Mouse (Mus musculus) myocyte (in vitro differentiated cells): ENCODE measurements around the gene Prelid3b. TPM values are rescaled to one million over a fixed set of nuclear protein-coding genes. Genes with fewer than 3 reads are reported as not detected.

Experiments
- H3K27me3 ChIP-seq: one replicate; pipeline ENCODE4 v1.6.1; 2011; ENCODE audit not compliant: control insufficient read depth, insufficient read depth, insufficient read length
- H3K36me3 ChIP-seq: one replicate; pipeline ENCODE4 v1.6.1; 2011; ENCODE audit not compliant: control insufficient read depth, insufficient read depth
- H3K4me2 ChIP-seq: one replicate; pipeline ENCODE4 v1.6.1; 2011; ENCODE audit warnings: low read depth, control low read depth
- H3K4me3 ChIP-seq: one replicate; pipeline ENCODE4 v1.5.1; 2011; ENCODE audit warnings: mild to moderate bottlenecking, control low read depth, moderate library complexity
- H3K79me2 ChIP-seq: one replicate; pipeline ENCODE4 v1.6.1; 2011; ENCODE audit not compliant: control insufficient read depth, insufficient read depth
- H3ac ChIP-seq: one replicate; pipeline ENCODE4 v1.6.1; 2011; ENCODE audit not compliant: control insufficient read depth, insufficient read length
- CEBPB ChIP-seq: IDR thresholded peaks from 2 replicates; pipeline ENCODE4 v1.6.1; 2011; ENCODE audit warnings: mild to moderate bottlenecking, moderate library complexity; ENCODE audit not compliant: poor library complexity, insufficient read depth, severe bottlenecking
- E2F4 ChIP-seq: IDR thresholded peaks from one replicate; pipeline ENCODE4 v1.6.1; 2011; ENCODE audit warnings: mild to moderate bottlenecking, control low read depth, moderate library complexity; ENCODE audit not compliant: insufficient read depth
- MAX ChIP-seq: IDR thresholded peaks from one replicate; pipeline ENCODE4 v1.6.1; 2011; ENCODE audit warnings: low read depth, mild to moderate bottlenecking, control low read depth
- MYOD1 ChIP-seq, 3 experiments: IDR thresholded peaks; one replicate each; pipeline ENCODE4 v1.6.1; 2011; ENCODE audit warnings: control low read depth in 2 of 3, low read depth in 2 of 3, mild to moderate bottlenecking in 2 of 3, moderate library complexity in 1 of 3; ENCODE audit not compliant: insufficient read length in 2 of 3, control insufficient read depth in 1 of 3
- MYOG ChIP-seq, 3 experiments: IDR thresholded peaks; one replicate each; pipeline ENCODE4 v1.6.1; 2011; ENCODE audit warnings: control low read depth in 2 of 3, low read depth in 2 of 3, mild to moderate bottlenecking in 2 of 3; ENCODE audit not compliant: insufficient read length in 2 of 3, control insufficient read depth in 1 of 3, insufficient read depth in 1 of 3
- POLR2A ChIP-seq: IDR thresholded peaks from one replicate; pipeline ENCODE4 v1.6.1; 2011; ENCODE audit warnings: low read depth, mild to moderate bottlenecking, control low read depth, moderate library complexity; ENCODE audit not compliant: insufficient read length
- POLR2AphosphoS2 ChIP-seq: IDR thresholded peaks from one replicate; pipeline ENCODE4 v1.6.1; 2011; ENCODE audit warnings: low read depth, control low read depth; ENCODE audit not compliant: insufficient read length
- REST ChIP-seq: IDR thresholded peaks from one replicate; pipeline ENCODE4 v1.6.1; 2011; ENCODE audit warnings: mild to moderate bottlenecking, control low read depth, moderate library complexity; ENCODE audit not compliant: insufficient read depth, insufficient read length
- SRF ChIP-seq: IDR thresholded peaks from one replicate; pipeline ENCODE4 v1.6.1; 2011; ENCODE audit warnings: low read depth; ENCODE audit not compliant: control insufficient read depth, insufficient read length
- TCF12 ChIP-seq: IDR thresholded peaks from one replicate; pipeline ENCODE4 v1.6.1; 2011; ENCODE audit warnings: mild to moderate bottlenecking, control low read depth; ENCODE audit not compliant: poor library complexity, insufficient read depth, severe bottlenecking
- TCF3 ChIP-seq: IDR thresholded peaks from one replicate; pipeline ENCODE4 v1.6.1; 2011; ENCODE audit warnings: low read depth, control low read depth; ENCODE audit not compliant: insufficient read length
- USF1 ChIP-seq: IDR thresholded peaks from one replicate; pipeline ENCODE4 v1.6.1; 2011; ENCODE audit warnings: low read depth, mild to moderate bottlenecking, control low read depth, moderate library complexity
- polyA plus RNA-seq: library from polyadenylated mRNA; unstranded; fragments of >200 nt; fragmentation: generic; extraction: Trizol; gene quantifications from one replicate; pipeline ENCODE4 v1.2.1, GENCODE M21; 2012; ENCODE audit warnings: missing spikeins

Gene Prelid3b
- polyA plus RNA-seq, 1 experiment, result 81.4 TPM

GRCm38 (mm10) chr2:174446905-174447304, 26.0 kb downstream of the Prelid3b start:
- no peaks in the 10 kb centered on the region for H3K79me2 ChIP-seq
- no peak overlapping the region for H3K4me2 ChIP-seq
- H3ac ChIP-seq, result no peak overlapping the region
- H3K27me3 ChIP-seq, result no peaks in the 10 kb centered on the region
- TF ChIP-seq POLR2A, result no peak
- no peak for TF ChIP-seq CEBPB
- no peak for TF ChIP-seq TCF12
- TF ChIP-seq REST, result no peak
- TF ChIP-seq USF1, result no peak
- no peak for TF ChIP-seq SRF
- no peak for TF ChIP-seq MYOD1 (IDR thresholded peaks at IDR 0.05; ENCODE audit: control insufficient read depth in 1 of 3, insufficient read length in 2 of 3, low read depth in 2 of 3)
- TF ChIP-seq E2F4, result no peak
- TF ChIP-seq TCF3, result no peak
- TF ChIP-seq MAX, result no peak
- H3K36me3 ChIP-seq, result no peaks in the 10 kb centered on the region
- H3K4me3 ChIP-seq, result no peak overlapping the region

- TF ChIP-seq TCF3, result no peak
- TF ChIP-seq E2F4, result no peak
- no peak for TF ChIP-seq REST
- no peak for TF ChIP-seq MYOD1 (IDR thresholded peaks at IDR 0.05; ENCODE audit: control insufficient read depth in 1 of 3, insufficient read length in 2 of 3, low read depth in 2 of 3)
- TF ChIP-seq MYOG (IDR thresholded peaks at IDR 0.05; ENCODE audit: control insufficient read depth in 1 of 3, insufficient read depth in 1 of 3, insufficient read length in 2 of 3, low read depth in 2 of 3), result no peak
- TF ChIP-seq POLR2AphosphoS2, result no peak
- TF ChIP-seq MAX, result no peak
- Histone ChIP-seq H3K4me2 (no peak overlapping the region), H3K4me3 (no peak overlapping the region), H3K36me3 (no peaks in the 10 kb centered on the region), H3K27me3 (no peaks in the 10 kb centered on the region), H3ac (no peak overlapping the region), H3K79me2 (no peaks in the 10 kb centered on the region)
These were observed 26.4 kb downstream of the Prelid3b start for GRCm38 (mm10) chr2:174446492-174446891.

- H3ac ChIP-seq, result no peak overlapping the region
- no peak overlapping the region for H3K4me2 ChIP-seq
- H3K79me2 ChIP-seq, result no peaks in the 10 kb centered on the region
- no peaks in the 10 kb centered on the region for H3K36me3 ChIP-seq
- no peak overlapping the region for H3K4me3 ChIP-seq
- no peak for TF ChIP-seq POLR2A
- peak in 2 of 3 experiments; percentile 17 to 33 for TF ChIP-seq MYOD1 (IDR thresholded peaks at IDR 0.05; ENCODE audit: control insufficient read depth in 1 of 3, insufficient read length in 2 of 3, low read depth in 2 of 3)
- no peak for TF ChIP-seq POLR2AphosphoS2
- H3K27me3 ChIP-seq, result no peaks in the 10 kb centered on the region
These were observed 27.9 kb downstream of the Prelid3b start for GRCm38 (mm10) chr2:174445018-174445417.

GRCm38 (mm10) chr2:174444359-174444758, 28.5 kb downstream of the Prelid3b start:
- no peak for TF ChIP-seq POLR2AphosphoS2
- TF ChIP-seq TCF3, result no peak
- TF ChIP-seq CEBPB, result no peak
- TF ChIP-seq MYOG (IDR thresholded peaks at IDR 0.05; ENCODE audit: control insufficient read depth in 1 of 3, insufficient read depth in 1 of 3, insufficient read length in 2 of 3, low read depth in 2 of 3), result no peak
- TF ChIP-seq REST, result no peak
- TF ChIP-seq E2F4, result no peak
- no peak for TF ChIP-seq TCF12
- TF ChIP-seq SRF, result no peak
- no peak for TF ChIP-seq MYOD1 (IDR thresholded peaks at IDR 0.05; ENCODE audit: control insufficient read depth in 1 of 3, insufficient read length in 2 of 3, low read depth in 2 of 3)
- Histone ChIP-seq H3K79me2 (no peaks in the 10 kb centered on the region), H3K27me3 (no peaks in the 10 kb centered on the region), H3K36me3 (no peaks in the 10 kb centered on the region), H3K4me2 (no peak overlapping the region), H3K4me3 (no peak overlapping the region), H3ac (no peak overlapping the region)

GRCm38 (mm10) chr2:174443046-174443445, 29.8 kb downstream of the Prelid3b start:
- Histone ChIP-seq H3K4me3 (no peak overlapping the region), H3ac (no peak overlapping the region), H3K4me2 (no peak overlapping the region), H3K27me3 (no peaks in the 10 kb centered on the region), H3K79me2 (peaks cover 6% of the 10 kb centered on the region), H3K36me3 (no peaks in the 10 kb centered on the region)
- TF ChIP-seq USF1 (no peak), MYOD1 (IDR thresholded peaks at IDR 0.05; ENCODE audit: control insufficient read depth in 1 of 3, insufficient read length in 2 of 3, low read depth in 2 of 3) (no peak), POLR2AphosphoS2 (no peak), SRF (no peak), CEBPB (no peak), MAX (no peak), MYOG (IDR thresholded peaks at IDR 0.05; ENCODE audit: control insufficient read depth in 1 of 3, insufficient read depth in 1 of 3, insufficient read length in 2 of 3, low read depth in 2 of 3) (no peak), TCF12 (no peak), TCF3 (no peak), E2F4 (no peak), POLR2A (no peak), REST (no peak)
